Mouse (Mus musculus) hindbrain, embryonic 16.5 days (tissue): ENCODE measurements around the gene Isoc2a. TPM values are rescaled to one million over a fixed set of nuclear protein-coding genes. Genes with fewer than 3 reads are reported as not detected.
"Not testable (repeated sequence)": the region's sequence is repeated elsewhere in the genome, so short reads cannot be mapped to it uniquely, and the experiment has no call there.

Experiments used
- ATAC-seq: fragments of 200-750 bp; cut with Nextera tagmentation; 2 replicates; pipeline ENCODE4 v1.8.0; 2017; ENCODE audit warnings: moderate TSS enrichment, moderate library complexity
- H3K27ac ChIP-seq: fragments of 300-500 bp; sonication (generic); 2 replicates; pipeline ENCODE4 v1.5.1; 2014; ENCODE audit warnings: low read depth, mild to moderate bottlenecking, control low read depth, low read length, moderate library complexity
- H3K27me3 ChIP-seq: fragments of 300-500 bp; sonication (generic); replicated peaks from 2 replicates; pipeline ENCODE4 v1.6.1; 2014; ENCODE audit warnings: low read length; ENCODE audit not compliant: control insufficient read depth, insufficient read depth
- H3K36me3 ChIP-seq: fragments of 300-500 bp; sonication (generic); 2 replicates; pipeline ENCODE4 v1.6.1; 2014; ENCODE audit warnings: mild to moderate bottlenecking, low read length, moderate library complexity, mixed read lengths; ENCODE audit not compliant: control insufficient read depth, insufficient read depth
- H3K4me1 ChIP-seq: fragments of 300-500 bp; sonication (generic); 2 replicates; pipeline ENCODE4 v1.6.1; 2014; ENCODE audit warnings: low read depth, low read length; ENCODE audit not compliant: control insufficient read depth, insufficient read depth
- H3K4me2 ChIP-seq: fragments of 300-500 bp; sonication (generic); 2 replicates; pipeline ENCODE4 v1.6.1; 2014; ENCODE audit warnings: mild to moderate bottlenecking, low read length, control low read depth, moderate library complexity
- H3K4me3 ChIP-seq: fragments of 300-500 bp; sonication (generic); 2 replicates; pipeline ENCODE4 v1.5.1; 2014; ENCODE audit warnings: mild to moderate bottlenecking, low read length, control low read depth, moderate library complexity
- H3K9ac ChIP-seq: fragments of 300-500 bp; sonication (generic); 2 replicates; pipeline ENCODE4 v1.6.1; 2014; ENCODE audit warnings: low read depth, mild to moderate bottlenecking, control low read depth, low read length, moderate library complexity
- H3K9me3 ChIP-seq: fragments of 300-500 bp; sonication (generic); 2 replicates; pipeline ENCODE4 v1.6.1; 2014; ENCODE audit warnings: mild to moderate bottlenecking, low read length, moderate library complexity; ENCODE audit not compliant: control insufficient read depth
- WGBS: fragments of 180-500 bp; shearing (Covaris S2); extraction: QIAGEN DNeasy Blood & Tissue Kit; methylation state at CpG from one replicate; pipeline ENCODE4 v1.1.7; 2014; 5-methylcytosine and 5-hydroxymethylcytosine counted together
- polyA plus RNA-seq: library from polyadenylated mRNA; unstranded; fragments of >200 nt; fragmentation: Nextera tagmentation; extraction: Ambion mirVana; gene quantifications from 2 replicates; pipeline ENCODE4 v1.2.1, GENCODE M21; 2015

Isoc2a gene
- polyA plus RNA-seq, 1 experiment from 2014 or later: 0.93 TPM

DNA sequence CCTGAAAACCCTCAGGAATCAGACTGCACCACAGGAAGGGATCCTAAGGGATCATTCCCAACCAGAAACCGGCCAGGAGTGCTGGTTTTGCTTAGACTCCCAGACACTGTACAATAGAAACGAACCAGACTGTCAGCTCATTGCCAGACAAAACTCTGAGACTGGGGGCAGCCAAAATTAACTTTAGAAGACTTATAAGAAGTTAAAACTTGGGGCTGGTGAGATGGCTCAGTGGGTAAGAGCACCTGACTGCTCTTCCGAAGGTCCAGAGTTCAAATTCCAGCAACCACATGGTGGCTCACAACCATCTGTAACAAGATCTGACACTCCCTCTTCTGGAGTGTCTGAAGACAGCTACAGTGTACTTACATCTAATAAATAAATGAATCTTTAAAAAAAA lies 16.0 kb upstream of the Isoc2a start:
- not testable (repeated sequence) for H3K36me3 ChIP-seq, H3K9me3 ChIP-seq, H3K9ac ChIP-seq, H3K27ac ChIP-seq, H3K4me3 ChIP-seq, H3K4me2 ChIP-seq, H3K4me1 ChIP-seq, H3K27me3 ChIP-seq, ATAC-seq
- 78% methylated on average over 3 of the region's 3 CpGs for WGBS

- H3K27ac ChIP-seq: no peak overlapping the region
- H3K4me1 ChIP-seq: peaks cover 7% of the 10 kb centered on the region
- H3K36me3 ChIP-seq: no peaks in the 10 kb centered on the region
- H3K4me3 ChIP-seq: no peak overlapping the region
- ATAC-seq: no peak
- no peak overlapping the region for H3K9ac ChIP-seq
- H3K27me3 ChIP-seq: no peaks in the 10 kb centered on the region
- no peak overlapping the region for H3K4me2 ChIP-seq
- 39% methylated on average over 1 of the region's 1 CpGs for WGBS
- no peaks in the 10 kb centered on the region for H3K9me3 ChIP-seq
Observed at GRCm38 (mm10) chr7:4863041-4863440, 13.9 kb upstream of the Isoc2a start.

DNA sequence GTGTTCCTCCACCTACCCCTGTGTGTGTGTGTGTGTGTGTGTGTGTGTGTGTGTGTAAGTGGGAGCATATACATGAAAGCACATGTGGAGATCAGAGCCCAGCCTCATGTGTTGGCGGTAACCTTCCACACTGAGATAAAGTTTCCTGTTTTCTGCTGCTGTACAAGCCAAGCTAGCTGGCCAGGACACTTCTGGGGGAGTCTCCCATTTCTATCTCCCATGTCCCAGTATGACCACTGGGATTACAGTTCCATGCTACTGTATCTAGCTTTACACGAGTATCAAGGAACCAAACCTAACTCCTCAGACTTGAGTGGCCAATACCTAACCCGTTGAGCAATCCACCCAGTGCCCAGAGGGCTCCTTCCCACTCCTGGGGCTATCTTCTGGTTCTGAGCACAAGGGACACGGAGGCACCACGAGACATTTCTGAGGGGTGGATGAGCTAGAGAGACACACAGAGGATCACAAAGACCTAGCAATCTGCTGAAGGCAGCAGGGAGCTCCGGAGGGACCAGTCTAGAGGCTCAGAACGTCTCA lies 13.3 kb upstream of the Isoc2a start:
- H3K9me3 ChIP-seq: no peaks in the 10 kb centered on the region
- no peak overlapping the region for H3K4me3 ChIP-seq
- no peak for ATAC-seq
- 80% methylated on average over 7 of the region's 7 CpGs for WGBS
- no peaks in the 10 kb centered on the region for H3K27me3 ChIP-seq
- peaks cover 7% of the 10 kb centered on the region for H3K4me1 ChIP-seq
- H3K4me2 ChIP-seq: no peak overlapping the region
- H3K9ac ChIP-seq: no peak overlapping the region
- H3K27ac ChIP-seq: no peak overlapping the region
- no peaks in the 10 kb centered on the region for H3K36me3 ChIP-seq

DNA sequence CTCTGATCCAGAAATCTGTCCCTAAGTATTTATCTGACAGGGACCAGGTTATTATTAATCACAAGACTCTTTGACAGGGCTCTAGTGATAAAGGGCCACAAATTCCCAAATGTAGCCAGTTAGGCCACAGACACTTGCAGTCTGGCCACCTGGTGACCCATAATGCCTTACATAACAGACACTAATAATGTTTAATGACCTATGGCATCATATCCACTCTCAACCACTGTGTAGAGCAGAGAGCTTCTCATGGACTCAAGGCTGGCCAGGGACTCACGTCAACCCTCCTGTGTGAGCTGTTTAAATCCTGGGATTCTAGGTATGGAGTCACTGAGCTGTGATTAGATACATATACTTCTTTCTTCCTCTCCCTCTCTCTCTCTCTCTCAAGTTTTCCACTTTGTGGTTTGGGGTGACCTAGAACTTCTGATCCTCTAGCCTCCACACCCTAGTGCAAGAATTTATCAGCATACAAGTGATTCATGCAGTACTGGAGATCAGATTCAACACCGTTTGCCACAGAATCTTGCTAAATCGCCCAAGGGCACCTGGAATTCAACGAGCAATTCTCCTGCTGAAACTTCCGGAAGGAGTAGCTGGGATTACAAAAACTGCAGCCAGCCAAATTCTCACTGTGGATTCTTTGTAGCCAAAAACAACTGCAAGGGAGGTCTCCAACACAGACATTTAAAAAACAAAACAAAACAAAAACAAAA lies 12.7 kb upstream of the Isoc2a start:
- Histone ChIP-seq H3K9ac (no peak overlapping the region), H3K4me2 (no peak overlapping the region), H3K27ac (no peak overlapping the region), H3K4me3 (no peak overlapping the region), H3K27me3 (no peaks in the 10 kb centered on the region), H3K9me3 (no peaks in the 10 kb centered on the region), H3K36me3 (no peaks in the 10 kb centered on the region), H3K4me1 (peaks cover 7% of the 10 kb centered on the region)
- no peak for ATAC-seq
- WGBS: 83% methylated on average over 5 of the region's 5 CpGs

DNA sequence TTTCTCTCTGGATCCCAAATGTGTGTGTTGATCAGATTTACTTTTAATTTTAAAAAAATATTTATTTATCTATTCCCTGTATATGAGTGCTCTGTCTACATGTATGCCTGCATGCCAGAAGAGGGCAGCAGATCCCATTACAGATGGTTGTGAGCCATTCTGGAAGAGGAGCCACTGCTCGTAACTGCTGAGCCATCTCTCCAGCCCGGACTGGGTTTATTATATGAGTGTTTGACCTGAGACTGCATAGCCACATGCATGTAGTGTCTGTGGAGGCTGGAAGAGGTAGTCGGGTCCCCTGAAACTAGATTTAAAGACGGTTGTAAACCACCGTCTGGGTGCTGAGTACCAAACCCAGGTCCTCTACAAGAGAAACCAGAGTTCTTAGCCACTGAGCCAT lies 11.9 kb upstream of the Isoc2a start:
- H3K9ac ChIP-seq: no peak overlapping the region
- no peaks in the 10 kb centered on the region for H3K9me3 ChIP-seq
- peaks cover 7% of the 10 kb centered on the region for H3K4me1 ChIP-seq
- WGBS: 60% methylated on average over 5 of the region's 5 CpGs
- no peaks in the 10 kb centered on the region for H3K27me3 ChIP-seq
- no peak overlapping the region for H3K27ac ChIP-seq
- H3K4me3 ChIP-seq: no peak overlapping the region
- no peaks in the 10 kb centered on the region for H3K36me3 ChIP-seq
- H3K4me2 ChIP-seq: peak overlapping the region; percentile 81
- ATAC-seq: peak; percentile 41

GRCm38 (mm10) chr7:4865579-4866493 lies 11.1 kb upstream of the Isoc2a start:
- peak overlapping the region; percentile 81 for H3K4me2 ChIP-seq
- peak overlapping the region; percentile 70 for H3K9ac ChIP-seq
- H3K27ac ChIP-seq: peak overlapping the region; percentile 66
- 3% methylated on average over 40 of the region's 40 CpGs for WGBS
- H3K4me3 ChIP-seq: peak overlapping the region; percentile 56
- no peaks in the 10 kb centered on the region for H3K27me3 ChIP-seq
- H3K4me1 ChIP-seq: peaks cover 7% of the 10 kb centered on the region
- no peaks in the 10 kb centered on the region for H3K9me3 ChIP-seq
- H3K36me3 ChIP-seq: no peaks in the 10 kb centered on the region
- peak; percentile 100 for ATAC-seq

- no peaks in the 10 kb centered on the region for H3K27me3 ChIP-seq
- H3K4me3 ChIP-seq: peak overlapping the region; percentile 56
- H3K9ac ChIP-seq: peak overlapping the region; percentile 70
- ATAC-seq: no peak
- H3K9me3 ChIP-seq: no peaks in the 10 kb centered on the region
- peak overlapping the region; percentile 81 for H3K4me2 ChIP-seq
- H3K36me3 ChIP-seq: no peaks in the 10 kb centered on the region
- peaks cover 7% of the 10 kb centered on the region for H3K4me1 ChIP-seq
- H3K27ac ChIP-seq: peak overlapping the region; percentile 66; the same call in 1 of the 2 replicates
- 35% methylated on average over 10 of the region's 10 CpGs for WGBS
Observed at GRCm38 (mm10) chr7:4866631-4867180, 10.2 kb upstream of the Isoc2a start.

DNA sequence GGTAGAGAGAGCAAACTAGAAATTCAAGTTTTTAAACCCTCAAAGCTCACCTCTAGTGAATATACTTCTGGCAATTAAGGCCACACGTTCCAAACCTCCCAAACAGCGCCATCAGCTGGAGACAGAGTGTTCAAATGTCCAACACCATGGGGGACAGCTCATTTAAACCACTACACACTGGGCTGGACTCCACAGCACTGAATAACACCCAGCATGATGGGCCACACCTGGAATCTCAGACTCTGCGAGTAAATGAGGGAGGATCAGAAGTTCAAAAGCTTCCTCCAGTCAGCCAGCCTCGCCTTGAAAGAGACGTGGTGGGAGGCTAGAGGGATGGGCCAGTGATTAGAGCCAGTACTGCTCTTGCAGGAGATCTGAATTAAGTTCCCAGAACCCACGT lies 6.8 kb upstream of the Isoc2a start, which contains the start of gene Isoc2b:
Gene Isoc2b (minus strand): TSS at position 126 of the 400 bp plus-strand sequence.
- no peaks in the 10 kb centered on the region for H3K9me3 ChIP-seq
- no peak within 1 kb of the TSS for H3K9ac ChIP-seq
- no peak within 1 kb of the TSS for H3K4me3 ChIP-seq
- 61% methylated on average over 6 of the region's 6 CpGs for WGBS
- no peaks in the 10 kb centered on the region for H3K27me3 ChIP-seq
- peaks cover 7% of the 10 kb centered on the region for H3K4me1 ChIP-seq
- no peak for ATAC-seq
- no peaks in the 10 kb centered on the region for H3K36me3 ChIP-seq
- H3K4me2 ChIP-seq: no peak within 1 kb of the TSS
- no peak within 1 kb of the TSS for H3K27ac ChIP-seq

DNA sequence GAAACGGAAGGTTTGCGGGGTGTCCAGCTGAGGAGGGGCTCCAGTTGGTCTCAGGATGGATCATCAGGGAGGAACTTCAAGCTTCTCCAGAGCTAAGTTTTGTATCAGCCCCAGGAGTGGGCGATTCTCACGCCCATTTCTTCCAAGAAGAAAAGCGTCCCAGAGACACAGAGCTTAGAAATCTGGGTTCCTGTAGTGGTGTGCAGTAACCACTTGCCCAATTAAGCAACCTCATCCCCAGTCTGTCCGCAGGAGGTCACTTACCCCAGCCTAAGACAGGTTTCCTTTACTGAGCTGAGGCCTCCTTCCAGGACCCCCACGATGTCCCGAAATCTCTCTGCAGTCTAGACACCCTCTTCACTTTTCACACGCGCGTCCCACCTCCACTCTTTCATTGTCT lies 273 bp downstream of the Isoc2a start:
- no peaks in the 10 kb centered on the region for H3K27me3 ChIP-seq
- H3K27ac ChIP-seq: no peak overlapping the region
- H3K4me2 ChIP-seq: peak overlapping the region; percentile 98
- ATAC-seq: no peak
- WGBS: 7% methylated on average over 11 of the region's 11 CpGs
- no peaks in the 10 kb centered on the region for H3K36me3 ChIP-seq
- H3K9me3 ChIP-seq: no peaks in the 10 kb centered on the region
- H3K9ac ChIP-seq: peak overlapping the region; percentile 69
- peak overlapping the region; percentile 50 for H3K4me3 ChIP-seq
- peaks cover 14% of the 10 kb centered on the region for H3K4me1 ChIP-seq
